Mouse (Mus musculus): ENCODE measurements at regions not wholly inside any gene's neighbourhood (a gene's known extent, or its start where the extent isn't known, plus 50 kb on each side); places are given as distances from the start of the nearest gene placed in this dataset.

- TF ChIP-seq POLR2A (IDR thresholded peaks at IDR 0.05; ENCODE audit: borderline replicate concordance, low read depth, low read length) (no peak), CTCF (IDR thresholded peaks at IDR 0.05; ENCODE audit: low read depth, low read length) (no peak)
Measured at GRCm38 (mm10) chr5:105974576-105975177, 98.3 kb downstream of the Zfp326 start.
